Mouse (Mus musculus) T-cell, adult 2 months (primary cell): Measurements from ENCODE around the gene Scnn1a.

Source experiments
- DNase-seq: peaks from one replicate; pipeline ENCODE4 v3.0.0; 2022; ENCODE audit warnings: low spot score

The Scnn1a gene

DNA sequence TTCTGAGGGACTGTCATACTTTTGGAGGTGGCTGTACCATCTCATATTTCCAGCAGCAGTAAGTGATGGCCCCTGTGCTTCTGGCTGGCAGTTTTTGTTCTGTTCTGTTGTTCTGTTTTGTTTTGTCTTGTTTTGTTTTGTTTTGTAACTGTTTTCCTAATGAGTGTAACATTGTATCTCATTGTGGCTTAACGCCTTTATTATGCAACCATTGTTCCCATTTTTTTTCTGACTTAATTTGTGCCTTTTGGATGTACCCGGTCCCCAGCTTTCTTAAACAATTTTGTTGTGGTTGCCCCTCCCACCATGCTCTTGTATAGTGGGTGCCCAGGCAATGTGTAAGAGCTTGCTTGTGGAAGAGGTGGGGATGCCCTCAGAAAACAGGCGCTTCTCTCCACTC is 21.7 kb downstream of the Scnn1a start:
- no peak for DNase-seq

DNA sequence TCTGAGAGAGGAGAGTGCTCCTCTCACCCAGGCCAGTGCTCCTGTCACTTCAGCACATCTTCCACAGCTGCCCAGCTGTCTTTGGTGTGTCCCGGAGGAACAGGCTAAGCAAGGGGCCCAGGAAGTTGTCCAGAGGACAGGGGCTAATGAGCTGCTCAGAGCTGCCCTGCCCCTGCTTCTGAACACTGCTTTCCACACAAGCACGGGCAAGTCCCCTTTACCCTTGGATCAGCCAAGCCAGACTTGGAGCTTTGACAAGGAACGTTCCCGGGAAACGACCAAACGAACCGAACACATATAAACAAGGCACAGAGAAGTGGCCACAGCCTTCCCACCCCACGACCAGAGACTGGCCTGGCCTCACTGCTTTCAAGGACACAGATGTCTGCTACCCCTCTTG is 23.6 kb downstream of the Scnn1a start:
- DNase-seq = no peak

DNA sequence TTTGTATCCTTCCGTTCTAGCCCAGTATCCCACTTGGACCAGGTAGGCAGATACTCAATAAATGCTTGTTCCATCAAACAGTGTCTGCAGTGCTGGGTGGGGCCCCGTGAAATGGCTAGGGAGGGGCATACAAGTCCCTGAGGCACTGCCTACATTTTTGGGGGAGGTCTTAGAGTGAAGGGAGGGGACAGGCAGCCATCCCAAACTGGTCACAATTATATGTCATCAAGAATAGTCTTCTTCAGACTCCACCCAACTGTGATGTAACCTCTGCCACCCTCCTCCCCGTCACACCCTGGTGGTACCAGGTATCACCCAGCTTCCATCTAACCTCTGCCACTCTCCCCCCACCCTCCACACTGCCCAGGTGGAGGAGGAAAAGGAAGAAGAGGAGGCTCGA is 24.4 kb downstream of the Scnn1a start:
- no peak for DNase-seq

DNA sequence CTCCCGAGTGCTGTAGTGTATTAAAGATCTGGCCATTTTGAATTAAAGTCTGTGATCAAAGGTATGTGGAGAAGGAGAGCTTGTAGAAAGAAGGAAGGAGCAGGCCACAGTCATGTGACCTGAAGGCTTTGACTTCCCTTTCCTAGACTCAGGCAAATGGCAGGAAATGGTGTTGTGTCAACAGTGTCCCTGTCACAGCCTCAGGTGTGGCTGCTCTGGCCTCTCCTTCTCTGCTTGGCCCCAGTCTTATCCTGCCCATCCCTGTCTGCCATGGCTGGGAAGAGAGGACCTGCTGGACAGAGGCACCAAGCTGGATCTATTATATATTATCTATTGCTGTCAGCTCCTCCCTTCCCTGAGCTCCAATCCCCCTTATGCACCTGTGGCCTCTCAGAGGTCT is 25.2 kb downstream of the Scnn1a start:
- no peak for DNase-seq

DNA sequence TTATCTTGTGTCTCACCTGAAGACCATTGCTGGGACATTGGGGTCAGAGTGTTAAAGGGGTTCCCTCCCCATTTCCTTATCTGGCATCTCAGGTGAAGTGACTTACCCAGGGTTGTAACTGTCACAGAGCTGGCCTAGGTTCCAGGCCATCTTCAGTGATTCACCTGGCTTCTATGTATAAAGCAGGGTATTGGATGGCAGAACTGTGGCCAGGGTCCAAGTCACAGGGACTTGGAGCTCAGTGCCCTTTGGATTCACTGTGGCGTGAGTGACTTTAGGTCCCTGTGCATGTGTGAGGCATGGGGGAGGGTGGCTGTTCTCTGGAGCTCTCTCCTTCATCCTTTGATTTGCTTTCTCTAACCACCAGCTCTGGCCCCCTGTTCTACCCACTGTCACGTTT is 25.6 kb downstream of the Scnn1a start:
- DNase-seq = no peak

DNA sequence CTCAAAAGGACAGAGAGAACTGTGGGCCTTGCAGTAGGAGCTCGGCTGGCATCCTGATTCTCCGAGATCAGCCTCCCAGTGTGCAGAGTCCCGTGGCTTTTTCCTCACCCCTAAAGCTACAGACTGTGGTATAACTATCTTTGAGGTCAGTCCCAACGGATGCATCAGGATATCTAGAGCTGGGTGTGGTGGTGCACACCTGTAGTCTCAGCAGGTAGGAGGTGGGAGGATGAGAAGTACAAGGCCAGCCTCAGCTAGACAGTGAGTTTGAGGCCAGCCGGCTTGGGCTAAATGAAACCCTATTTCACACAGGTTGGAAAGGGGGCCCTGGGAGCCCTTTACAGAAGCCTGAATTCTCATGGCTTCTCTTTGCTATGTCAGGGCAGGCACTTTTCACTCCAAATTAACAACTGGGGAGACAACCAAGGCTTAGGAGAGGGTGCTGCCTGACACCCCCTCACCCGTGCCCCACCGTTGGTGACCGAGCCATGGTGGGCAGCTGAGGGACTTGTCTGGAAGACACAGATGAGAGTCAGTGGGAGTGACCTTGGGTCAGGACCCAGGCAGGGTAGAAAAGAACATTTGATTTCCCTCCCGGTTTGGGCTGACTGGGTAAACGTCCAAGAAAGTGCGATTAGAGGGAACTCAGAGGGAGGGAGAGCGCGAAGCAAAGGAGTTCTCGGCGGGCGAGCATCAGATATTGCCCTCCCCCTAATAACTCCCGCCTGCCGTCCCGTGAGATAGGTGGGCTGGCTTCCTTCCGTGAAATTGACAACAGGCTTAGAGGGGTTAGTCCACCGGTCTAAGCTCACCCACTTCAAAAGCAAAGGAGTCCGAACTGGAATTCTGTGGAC is 28.5 kb downstream of the Scnn1a start, which contains the start of gene Tnfrsf1a:
Gene Tnfrsf1a (plus strand): TSS at position 642 of the 854 bp plus-strand sequence.
- no peak for DNase-seq

DNA sequence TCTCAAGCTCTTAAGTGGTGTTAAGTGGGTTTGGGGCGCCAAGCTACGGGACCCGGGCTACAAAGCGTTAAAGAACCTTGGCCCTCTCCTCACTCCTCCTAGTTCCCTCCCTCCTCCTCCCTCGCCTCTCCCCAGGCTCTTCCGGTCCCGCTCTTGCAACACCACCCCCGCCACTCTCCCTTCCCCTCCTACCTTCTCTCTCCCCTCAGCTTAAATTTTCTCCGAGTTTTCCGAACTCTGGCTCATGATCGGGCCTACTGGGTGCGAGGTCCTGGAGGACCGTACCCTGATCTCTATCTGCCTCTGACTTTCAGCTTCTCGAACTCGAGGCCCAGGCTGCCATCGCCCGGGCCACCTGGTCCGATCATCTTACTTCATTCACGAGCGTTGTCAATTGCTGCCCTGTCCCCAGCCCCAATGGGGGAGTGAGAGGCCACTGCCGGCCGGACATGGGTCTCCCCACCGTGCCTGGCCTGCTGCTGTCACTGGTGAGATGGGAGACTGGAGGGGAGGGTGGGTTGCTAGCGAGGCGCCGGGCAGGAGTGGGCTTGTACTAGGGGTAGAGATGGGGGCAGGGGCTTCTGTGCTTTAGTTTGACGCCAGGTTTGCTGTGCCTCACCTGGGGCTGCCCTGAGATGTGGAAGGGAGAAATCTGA is 29.2 kb downstream of the Scnn1a start:
- peak; percentile 70 for DNase-seq

DNA sequence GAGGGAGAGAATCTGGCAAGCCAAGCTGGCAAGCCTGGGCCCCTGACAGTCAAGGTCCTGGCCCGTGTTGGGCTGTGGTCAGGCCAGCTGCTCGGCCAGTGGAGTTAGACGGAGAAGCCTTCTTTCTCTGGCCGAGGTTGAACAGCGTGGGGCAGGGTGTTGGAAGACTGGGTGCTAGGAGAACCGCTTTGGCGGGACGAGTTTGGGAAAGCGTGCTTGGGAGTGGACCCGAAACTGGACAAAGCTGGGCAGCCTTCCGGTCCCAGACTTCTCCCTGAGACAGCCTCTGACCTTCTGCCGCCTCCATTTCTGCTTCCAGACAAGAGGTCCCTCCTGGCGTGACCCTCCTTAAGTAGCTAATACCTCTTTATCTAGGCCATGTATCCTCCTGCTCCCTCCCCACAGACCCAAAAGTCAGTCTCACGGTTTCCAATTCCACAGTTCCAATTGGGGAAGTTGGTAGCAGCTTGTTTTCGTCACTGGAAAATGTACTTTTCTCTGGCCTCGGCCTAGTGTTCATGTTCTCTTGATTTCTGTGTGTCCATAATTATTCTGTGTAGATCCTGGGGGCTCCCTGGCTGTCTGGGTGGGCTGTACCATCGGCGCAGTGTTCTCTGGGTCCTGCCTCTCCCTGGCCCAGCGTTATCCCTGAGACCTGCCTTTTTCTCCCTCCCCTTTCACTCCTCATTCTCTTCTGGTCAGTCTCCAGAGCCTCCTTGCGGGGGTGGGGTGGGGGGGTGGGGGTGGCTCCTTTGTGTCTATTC is 30.0 kb downstream of the Scnn1a start:
- DNase-seq = no peak

DNA sequence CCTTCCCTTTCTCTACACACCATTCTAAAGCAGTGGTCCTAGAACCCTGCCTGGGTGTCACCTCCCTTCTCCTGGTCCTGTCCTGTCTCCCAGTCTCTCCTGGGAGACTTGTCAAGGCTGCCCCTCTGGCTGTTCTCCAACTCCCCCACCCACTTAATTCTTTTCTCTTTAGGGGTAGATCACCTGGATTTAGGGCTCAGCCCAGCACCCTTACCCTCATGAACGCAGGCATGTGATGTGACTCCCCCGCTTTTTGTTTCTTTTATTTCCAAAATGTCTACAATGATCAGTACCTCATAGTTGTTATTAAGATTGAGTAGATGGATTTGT is 30.5 kb downstream of the Scnn1a start:
- DNase-seq = no peak

DNA sequence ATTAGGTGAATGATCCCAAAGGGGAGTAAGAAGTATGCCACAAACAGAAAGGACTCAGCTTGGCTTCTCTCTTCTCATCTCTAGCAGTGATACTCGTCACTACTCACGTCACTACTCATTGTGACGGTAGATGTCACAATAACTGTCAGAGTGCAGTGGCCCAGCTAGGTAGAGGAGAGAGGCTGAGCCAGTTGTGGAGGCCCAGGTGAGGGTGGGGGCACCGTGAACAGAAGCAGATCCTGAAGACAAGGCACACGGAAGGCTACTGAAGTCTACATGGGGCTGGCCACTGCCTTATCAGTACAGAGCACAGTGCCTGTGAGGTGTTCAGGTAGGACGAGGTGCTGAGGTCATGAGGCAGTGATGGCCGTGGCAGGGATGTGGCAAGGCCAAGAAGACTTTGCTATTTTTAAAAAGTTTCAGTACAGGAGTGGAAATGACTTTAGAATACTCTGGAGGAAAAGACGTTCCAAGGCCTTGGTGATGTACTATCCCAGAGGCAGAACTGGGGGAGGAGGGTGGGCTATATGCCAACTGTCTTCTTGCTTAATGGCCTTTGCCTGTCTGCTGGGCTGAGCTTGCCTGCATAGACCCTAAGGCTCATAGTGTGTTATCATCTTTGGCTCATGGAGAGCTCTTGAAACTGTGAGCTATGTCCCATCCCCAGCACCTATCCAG is 31.0 kb downstream of the Scnn1a start:
- DNase-seq = peak; percentile 86

DNA sequence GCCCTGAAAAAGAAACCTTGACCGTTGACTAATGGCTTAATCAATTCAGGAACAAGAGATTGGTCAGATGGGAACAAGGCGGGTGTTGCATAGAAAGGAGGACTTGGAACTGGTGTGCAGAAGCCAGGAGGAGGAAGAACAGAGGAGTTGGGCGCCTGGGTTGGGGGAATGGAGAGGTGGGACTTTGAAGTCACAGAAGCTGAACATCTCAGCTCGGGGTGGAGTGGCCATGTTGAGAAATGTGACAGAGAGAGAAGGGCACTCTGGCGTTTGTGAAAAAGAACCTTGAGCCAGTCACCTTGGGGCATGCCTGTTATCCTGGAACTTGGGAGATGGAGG is 31.6 kb downstream of the Scnn1a start:
- DNase-seq = no peak

DNA sequence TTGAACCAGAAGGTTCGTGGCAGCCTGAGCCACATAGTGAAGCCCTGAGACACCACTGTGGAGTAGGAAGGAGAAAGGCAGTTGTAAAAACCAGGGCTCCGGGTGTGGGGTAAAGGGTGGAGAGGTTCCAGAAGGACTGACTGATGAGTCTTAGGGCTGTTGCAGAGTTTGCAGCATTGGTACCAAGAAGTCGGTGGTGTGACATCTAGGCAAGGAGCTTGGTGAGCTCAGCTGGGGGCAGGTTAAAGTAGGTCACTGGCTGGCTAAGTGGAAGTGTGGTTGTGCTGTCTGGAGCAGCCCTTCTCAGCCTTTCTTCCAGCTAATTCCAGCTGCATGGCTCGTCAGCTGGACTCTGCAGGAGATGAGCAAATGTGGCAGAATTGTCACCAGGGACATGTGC is 32.4 kb downstream of the Scnn1a start:
- no peak for DNase-seq

DNA sequence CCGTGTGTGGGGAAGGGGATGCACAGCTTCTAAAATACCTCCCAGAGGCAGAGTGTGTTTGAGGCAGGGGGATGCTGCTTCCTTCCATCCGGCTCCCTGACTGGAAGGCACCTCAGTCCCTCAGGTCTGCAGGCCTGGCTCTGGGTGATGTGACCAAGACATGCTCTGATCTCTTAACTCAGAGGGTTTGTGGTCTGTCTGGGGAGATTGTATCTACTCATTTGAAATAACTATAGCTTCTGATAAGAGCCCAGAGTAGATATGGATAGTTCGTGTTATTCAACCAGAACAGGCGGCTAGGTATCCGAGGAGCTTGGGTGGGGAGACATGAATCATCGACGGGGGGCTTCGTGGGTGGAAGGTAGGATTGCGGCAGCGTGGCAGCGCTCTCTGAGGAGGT is 32.8 kb downstream of the Scnn1a start:
- peak; percentile 38 for DNase-seq

DNA sequence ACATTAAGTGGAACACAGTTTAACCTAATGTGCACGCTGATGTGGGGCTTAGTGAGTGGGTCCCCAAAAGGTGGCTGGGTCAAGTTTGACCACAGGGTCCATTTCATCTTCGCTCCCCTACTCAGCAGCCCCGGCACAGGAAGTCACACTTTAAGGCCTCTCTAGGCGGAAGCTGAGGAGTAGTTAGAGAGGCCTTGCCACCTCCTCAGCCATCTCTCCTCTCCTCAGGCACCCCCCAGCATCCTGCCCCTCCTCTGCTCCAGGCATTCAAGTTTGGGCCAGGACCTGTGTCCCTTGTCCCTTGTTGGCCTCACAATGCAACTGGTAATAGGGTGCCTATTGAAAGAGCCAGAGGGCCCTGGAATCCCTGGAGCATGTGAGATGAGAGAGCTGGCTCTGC is 33.2 kb downstream of the Scnn1a start:
- DNase-seq = peak; percentile 64

DNA sequence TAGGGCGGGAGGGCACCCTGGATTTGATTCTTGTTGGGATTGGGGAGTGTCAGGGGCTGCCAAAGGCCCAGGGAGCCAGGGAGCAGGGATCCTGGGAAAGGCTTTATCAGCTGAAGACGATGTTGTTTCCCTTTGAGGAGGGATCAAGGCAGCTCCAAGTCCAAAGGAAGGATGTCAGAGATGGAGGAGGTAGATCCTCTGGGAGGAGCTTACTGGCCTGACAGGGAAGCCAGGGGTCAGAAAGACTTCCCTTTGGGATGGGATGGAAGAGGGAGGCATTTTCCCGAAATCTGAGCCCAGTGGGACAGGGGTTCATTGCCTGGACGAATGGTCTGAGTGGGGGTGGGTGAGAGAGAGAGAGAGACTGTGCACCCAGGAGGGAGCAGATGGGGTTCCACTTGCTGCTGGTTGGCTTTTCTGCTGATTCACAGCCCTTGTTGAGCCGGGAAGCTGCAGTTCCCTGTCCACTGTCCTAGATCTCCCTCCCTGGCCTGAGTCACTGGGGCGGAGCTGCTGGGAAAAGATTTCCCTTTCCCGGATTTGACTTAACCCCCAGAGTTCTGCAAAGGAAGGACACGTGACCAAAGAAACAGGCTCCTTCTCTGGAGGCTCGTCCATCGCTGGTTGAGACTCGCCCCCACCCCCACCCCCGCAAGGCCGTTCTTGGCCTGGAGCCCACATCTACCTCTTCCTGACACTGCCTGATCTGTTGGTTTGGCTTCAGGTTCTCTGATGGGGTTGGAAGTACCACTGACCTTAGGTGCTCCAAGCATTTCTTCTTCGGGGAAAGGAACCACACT is 34.1 kb downstream of the Scnn1a start:
- no peak for DNase-seq

DNA sequence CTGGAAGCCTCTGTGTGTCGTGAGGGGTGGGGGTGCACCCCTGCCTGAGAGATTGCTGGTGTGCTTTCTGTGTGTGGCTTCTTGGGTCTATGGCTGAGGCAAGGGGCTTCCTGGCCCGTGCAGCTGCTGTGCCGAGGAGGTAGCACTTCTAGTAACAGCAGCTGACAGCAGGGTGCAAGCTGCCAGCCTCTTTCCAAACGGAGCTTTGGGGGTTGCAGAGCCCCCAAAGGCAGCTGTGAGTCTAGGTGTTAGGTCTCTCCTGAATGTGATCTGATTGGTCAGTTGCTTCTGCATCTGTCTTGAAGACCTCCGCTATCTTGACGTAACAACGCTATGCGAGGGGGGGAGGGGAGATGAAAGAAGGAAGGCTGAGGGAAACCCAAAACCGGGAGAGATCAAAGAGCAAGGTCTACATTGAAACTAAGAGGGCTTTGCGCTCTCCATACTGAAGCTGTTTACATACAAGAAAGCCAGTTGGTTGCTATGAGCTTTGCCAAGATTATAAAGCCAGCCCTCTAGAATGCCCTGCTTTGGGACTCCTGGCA is 34.8 kb downstream of the Scnn1a start:
- DNase-seq = peak; percentile 60

DNA sequence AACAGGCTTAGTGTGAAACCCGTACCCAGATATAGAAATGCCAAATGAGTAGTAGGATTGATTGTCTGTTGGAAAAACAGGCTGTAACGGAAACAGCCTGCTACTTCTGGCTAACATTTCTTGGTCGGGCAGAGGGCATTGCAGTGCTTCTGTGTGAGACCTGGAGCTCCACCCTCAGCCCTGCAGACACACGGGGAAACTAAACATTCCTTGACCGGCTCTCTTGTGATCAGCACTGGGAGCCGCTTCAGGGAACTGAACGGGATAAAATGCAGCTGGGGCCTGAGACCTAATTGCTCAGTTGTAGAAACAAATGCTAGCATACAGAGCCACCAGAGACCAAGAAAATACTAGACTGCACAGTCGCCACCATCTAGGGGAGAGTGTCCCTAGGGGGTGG is 35.8 kb downstream of the Scnn1a start:
- no peak for DNase-seq

DNA sequence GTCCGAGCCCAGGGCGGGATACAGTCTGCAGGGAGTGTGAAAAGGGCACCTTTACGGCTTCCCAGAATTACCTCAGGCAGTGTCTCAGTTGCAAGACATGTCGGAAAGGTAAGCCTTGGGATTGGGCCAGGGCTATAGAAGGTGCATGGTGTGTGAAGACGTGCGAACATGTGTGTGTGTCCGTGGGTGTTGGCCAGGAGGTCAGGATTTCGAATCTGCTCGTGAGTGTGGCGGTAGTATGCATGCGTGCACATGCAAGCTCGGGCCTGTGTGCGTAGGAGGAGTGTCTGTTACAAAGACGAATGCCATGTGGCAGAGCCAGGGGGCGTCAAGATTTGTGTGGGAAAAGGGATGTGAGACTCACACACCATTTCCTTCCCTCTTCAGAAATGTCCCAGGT is 36.9 kb downstream of the Scnn1a start:
- no peak for DNase-seq

DNA sequence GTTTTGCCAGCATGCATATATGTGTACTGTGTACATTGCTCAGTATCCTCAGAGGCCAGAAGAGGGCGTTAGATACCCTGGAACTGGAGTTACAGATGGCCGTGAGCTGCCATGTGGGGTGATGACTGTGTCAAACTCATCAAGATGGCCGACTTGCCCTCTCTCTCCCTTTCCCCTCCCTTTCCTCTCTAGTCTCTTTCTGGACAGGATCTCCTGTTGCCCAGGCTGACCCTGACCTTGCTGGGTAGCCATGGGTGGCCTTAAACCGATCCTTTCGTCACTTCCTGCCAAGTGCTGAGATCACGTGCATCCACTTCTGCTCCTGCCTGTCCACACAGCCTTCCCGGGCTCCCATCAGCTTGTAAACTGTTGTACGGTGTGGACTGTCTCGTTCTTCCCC is 39.5 kb downstream of the Scnn1a start:
- no peak for DNase-seq

DNA sequence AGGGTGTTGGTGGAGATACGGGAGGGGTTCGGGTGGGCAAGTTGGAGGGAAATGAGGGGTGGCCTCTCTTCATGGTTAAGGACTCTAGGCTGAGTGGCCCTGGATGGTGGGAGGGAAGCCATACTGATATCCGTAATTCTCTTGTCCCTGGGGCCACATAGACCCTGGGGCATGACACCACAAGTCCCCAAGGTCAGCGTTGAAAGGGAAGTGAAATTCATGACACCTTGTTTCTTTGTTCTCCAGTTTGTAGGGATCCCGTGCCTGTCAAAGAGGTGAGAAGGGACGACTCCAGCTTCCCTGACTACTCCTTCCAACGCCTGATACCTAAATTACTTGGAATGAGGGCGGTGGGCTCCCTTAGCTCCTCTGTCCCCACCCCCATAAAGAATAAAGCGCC is 40.4 kb downstream of the Scnn1a start:
- no peak for DNase-seq

DNA sequence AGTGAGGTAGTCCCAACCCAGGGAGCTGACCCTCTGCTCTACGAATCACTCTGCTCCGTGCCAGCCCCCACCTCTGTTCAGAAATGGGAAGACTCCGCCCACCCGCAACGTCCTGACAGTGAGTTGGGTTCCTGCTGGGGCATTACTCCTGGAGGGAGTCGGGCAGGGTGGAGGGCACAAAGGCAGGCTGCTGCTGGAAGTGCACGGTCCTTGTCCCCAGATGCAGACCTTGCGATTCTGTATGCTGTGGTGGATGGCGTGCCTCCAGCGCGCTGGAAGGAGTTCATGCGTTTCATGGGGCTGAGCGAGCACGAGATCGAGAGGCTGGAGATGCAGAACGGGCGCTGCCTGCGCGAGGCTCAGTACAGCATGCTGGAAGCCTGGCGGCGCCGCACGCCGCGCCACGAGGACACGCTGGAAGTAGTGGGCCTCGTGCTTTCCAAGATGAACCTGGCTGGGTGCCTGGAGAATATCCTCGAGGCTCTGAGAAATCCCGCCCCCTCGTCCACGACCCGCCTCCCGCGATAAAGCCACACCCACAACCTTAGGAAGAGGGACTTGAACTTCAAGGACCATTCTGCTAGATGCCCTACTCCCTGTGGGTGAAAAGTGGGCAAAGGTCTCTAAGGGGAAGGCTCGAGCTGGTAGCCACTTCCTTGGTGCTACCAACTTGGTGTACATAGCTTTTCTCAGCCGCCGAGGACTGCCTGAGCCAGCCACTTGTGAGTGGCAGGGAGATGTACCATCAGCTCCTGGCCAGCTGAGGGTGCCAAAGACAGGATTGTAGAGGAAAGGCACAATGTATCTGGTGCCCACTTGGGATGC is 41.2 kb downstream of the Scnn1a start:
- DNase-seq = no peak
